Mouse (Mus musculus): ENCODE data around the gene Iqch. TPM values are rescaled to one million over a fixed set of nuclear protein-coding genes. Genes with fewer than 3 reads are reported as not detected.

Gene Iqch
- total RNA-seq (2021), result under 1 TPM in 1 of 2 experiments, not detected in 1; 0.14 TPM

DNA sequence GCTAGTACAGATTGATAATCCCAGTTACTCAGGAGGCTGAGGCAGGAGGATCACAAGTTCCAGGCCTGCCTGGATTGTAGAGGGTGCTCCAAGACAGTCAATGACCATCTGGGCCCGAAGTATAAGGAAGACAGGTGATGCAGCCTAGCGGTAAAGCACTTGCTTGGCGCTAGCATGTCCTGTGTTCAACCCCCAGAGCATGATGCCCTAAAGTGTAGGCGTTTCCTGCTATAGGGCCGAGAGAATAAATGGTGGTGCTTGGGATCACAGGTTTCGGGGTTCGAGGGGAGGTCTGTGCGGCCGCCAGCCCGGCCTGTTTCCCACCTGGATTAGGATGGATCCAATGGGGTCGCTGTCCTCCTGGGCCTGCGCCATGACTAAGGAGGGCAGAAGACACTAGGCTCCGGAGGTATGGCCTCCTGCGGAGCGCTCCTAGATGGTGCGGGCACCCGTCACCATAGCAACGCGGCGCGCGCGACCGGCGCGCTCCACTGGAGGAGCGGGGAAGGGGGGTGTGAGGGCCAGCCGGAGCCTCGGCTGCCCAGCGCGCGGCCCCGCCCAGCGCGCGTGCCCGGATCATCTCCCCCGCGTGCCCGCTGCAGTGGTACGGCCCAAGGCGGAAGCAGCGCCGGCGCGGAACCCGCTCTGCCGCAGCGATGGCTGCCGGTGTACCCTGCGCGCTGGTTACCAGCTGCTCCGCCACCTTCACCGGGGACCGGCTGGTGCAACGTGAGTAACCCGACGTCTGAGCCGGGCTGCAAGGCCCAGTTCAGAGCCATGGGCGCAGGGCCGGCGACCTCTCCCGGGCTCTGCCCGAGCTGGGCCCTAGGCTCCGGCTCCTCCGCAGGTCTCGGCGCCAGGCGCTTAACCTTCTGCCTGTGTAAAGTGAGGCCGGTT lies at the start of gene Iqch, which contains the start of gene Aagab:
TSS of gene Iqch (minus strand) at position 451 of the 897 bp plus-strand sequence.
TSS of gene Aagab (plus strand) at position 618 of the 897 bp plus-strand sequence.
- DNase-seq (ENCODE audit: low spot score in 2 of 2), result peak; percentile 97 to 98
- intact Hi-C loops (cut with DNase I), result loop anchor here (2.0 kb wide), 1 partner anchor 465 kb away; no protein-coding TSS in a partner anchor

DNA sequence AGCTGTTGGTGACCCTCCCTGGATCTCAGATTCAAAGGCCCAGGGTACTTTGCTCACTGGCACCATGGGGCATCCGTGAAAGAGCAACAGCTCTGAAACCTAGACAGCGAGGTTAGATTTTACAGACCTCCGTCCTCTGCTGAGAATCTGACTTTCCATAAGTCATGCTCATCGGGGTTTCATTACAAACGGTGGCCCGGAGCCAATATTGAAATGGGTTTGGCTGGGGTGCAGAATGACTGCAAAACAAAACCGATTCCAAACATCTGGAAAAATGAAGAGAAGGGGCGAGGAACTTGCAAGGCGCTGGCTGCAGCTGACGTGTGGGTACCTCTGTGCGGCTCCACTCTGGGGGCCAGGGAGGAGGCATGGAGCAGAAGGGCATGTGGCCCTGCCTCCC lies 49.3 kb upstream of the Iqch start:
- DNase-seq (ENCODE audit: low spot score in 2 of 2), result no peak
- intact Hi-C loops (cut with DNase I), result loop anchor here (2.0 kb wide), 1 partner anchor 193 kb away; no protein-coding TSS in a partner anchor

DNA sequence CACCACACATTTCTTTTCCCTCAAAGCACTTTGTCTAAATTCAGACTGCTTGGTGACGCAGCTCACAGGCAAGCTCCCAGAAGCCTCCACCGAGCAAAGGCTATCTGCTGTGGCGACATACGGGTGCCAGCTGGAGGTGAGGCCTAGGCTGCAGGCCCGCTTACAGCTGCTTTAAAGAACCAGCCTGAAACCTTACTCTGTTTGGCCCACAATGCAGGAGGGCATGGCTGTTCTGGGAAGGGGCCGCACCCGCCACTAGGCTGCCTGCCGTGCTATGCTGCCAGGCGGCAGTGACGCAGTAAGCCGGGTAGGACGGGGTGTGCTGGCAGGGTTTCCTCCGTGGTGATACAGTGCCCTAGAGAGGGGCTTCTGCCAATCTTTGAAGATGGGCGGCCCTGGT lies 48.6 kb upstream of the Iqch start:
- intact Hi-C loops (cut with DNase I), result loop anchor here (2.0 kb wide), 1 partner anchor 194 kb away; no protein-coding TSS in a partner anchor
- peak in 1 of 2 experiments; percentile 66 for DNase-seq (ENCODE audit: low spot score in 2 of 2)

DNA sequence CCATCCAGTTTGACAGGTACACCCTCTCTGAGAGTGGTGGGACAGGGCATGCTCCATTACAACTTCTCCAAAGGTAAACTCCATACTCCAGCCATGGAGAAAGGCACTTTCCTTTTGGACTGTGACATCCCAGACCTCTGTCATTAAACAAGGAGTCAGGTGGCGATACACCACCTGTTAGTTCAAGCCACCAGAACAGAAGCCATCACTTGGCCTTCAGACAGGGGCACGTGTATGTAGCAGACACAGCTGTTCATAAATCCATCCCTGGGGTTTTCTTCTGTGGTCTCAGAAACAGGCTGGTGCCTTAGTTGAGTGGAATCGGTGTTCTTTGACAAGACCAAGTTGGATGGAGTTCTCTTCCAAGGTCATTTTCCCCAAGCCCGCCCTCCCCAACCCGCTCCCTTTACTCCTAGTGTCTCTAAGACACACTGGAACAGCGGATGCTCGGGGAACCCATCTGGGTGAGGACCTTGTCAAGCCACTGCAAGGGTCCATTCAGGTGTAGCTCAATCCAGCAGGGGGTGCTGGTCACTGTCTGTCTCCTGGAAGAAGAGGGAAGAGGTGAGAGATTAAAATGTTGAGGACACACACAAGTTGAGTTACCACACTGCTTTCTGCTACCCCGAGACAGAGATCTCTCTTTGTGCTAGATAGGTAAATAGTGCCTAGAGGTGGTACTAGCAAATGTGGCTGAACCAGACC lies 47.7 kb upstream of the Iqch start:
- DNase-seq (ENCODE audit: low spot score in 2 of 2), result no peak
- intact Hi-C loops (cut with DNase I), result loop anchor here (2.0 kb wide), 1 partner anchor 195 kb away; no protein-coding TSS in a partner anchor

DNA sequence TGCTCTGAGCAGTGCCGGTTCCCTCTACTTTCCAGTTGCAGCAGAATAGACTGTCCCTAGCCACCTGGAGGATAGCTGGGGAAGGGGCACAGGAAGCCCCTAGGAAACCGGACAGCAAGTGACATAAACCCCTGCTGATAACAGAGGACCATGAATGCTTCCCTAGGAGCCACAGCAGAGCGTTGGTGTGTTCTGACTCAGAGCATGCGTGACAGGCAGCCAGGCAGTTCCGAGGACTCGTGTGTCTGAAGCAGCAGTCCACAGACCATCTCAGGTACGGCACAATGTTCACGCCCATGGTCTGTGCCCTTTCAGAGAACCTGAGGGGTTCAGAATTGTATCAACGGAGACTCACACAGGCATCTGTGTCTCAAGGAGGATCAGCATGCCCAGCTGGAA lies 46.2 kb upstream of the Iqch start:
- DNase-seq (ENCODE audit: low spot score in 2 of 2), result peak; percentile 54 to 66
- intact Hi-C loops (cut with DNase I), result no loop called here

DNA sequence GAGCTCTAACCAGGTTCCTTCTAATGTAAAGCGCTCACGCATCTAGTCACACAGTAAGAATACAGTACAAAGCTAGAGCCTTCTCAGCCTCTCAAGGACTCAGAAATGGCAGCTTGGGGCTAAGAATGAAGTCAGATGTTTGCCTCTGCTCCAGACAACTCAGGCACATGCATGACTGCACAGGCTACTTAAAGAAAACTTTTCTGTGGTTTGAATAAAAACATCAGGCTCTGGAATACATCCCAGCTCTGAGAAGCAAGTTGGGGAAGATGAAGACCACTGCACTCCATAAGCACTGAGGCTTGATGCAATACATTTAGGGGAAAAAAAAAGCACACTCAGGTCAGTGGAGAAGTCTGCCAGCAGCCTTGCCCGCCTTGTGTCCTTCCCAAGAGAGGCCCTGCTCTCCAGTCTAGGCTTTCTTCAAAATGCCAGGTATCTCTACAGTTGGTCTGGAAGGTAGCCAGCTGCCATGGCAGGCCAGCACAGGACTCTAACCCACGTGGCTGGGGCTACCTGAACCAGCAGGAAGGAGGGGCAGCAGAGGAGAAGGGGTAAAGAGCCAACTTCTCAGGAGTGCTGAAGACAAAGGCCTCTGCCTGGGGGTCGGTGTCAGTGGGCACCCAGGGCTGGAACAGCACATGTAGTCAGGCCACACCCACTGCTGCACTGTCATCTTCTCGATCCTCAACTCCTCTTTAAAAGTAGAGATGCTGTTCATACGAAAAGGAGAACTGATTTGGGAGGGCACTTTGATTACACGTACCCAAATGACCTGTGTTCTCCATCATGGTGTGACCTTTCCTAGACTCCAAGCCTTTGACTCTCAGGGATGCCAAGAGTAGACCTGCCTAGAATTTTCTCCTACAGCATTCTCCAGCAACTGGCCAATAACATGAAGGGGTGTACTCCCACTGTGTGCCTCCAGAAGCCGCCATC lies 45.6 kb upstream of the Iqch start:
- no peak for DNase-seq (ENCODE audit: low spot score in 2 of 2)
- intact Hi-C loops (cut with DNase I), result no loop called here

DNA sequence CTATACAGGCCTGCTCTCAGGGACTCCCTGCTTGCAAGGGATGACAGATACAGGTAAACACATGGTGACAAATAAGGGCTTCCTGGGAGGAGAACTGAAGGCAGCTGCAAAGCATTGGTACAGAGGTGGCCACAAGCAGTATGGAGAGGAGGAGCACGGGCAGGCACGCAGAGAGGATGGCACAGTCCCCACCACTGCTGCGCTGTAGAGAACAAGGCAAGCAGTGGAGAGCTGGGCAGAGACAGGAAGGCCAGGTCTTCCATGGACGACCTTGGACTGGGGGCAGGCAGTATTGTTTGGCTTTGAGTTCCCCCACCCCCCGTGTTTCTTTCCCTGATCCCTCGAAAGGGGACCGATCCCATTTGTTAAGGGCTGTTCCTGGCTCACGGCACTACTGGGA lies 42.8 kb upstream of the Iqch start:
- intact Hi-C loops (cut with DNase I), result no loop called here
- DNase-seq (ENCODE audit: low spot score in 2 of 2), result no peak

DNA sequence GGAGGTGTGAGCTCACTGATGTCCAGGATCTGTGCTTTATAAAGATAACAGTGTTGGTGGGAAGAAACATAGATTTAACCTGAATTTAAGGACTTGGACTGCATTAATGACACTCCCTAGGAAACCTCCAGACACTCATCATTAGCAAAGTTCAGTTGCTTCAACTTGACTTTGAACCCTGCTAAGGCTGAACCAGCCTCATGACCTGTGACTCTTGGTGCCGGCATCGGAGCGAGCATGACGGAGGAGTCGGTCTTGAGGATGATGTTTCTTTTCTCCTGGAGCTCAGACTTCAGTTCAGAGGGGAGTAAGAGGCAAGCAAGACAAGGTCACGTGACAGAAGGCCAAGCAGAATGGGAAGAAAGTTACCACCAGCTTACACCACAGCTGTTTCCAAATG lies 41.7 kb upstream of the Iqch start:
- DNase-seq (ENCODE audit: low spot score in 2 of 2), result no peak
- intact Hi-C loops (cut with DNase I), result no loop called here

DNA sequence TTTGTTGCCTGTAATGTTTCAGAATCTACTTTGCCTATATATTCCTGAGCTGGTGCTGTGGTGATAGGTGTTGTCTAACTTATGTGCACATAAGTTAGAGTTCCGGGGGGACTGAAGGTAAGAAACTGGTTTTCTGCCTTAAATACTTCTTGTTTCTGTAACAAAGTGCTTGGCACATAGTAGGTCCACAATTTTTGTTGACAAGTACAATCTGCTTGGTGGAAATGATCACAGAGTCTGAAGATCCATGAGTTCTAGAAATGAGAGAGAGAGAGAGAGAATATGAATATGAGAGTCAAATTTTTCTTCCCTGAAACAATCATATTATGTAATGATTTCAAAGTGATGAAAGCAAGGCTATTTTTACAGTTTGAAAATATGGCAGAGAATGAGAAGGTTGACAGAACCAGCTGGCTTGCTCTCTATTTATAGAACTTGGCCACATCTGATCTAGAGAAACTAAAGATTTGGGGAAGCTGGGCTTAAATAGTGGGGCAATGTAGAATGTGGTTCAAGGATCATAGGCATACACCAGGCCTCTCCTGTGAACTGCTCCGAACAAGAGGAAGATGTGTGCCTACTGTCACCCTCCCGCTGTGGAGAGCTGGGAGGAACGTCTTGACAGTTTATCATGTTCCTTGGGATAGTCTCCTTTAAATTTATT lies 39.8 kb upstream of the Iqch start:
- DNase-seq (ENCODE audit: low spot score in 2 of 2), result peak in 1 of 2 experiments; percentile 87

DNA sequence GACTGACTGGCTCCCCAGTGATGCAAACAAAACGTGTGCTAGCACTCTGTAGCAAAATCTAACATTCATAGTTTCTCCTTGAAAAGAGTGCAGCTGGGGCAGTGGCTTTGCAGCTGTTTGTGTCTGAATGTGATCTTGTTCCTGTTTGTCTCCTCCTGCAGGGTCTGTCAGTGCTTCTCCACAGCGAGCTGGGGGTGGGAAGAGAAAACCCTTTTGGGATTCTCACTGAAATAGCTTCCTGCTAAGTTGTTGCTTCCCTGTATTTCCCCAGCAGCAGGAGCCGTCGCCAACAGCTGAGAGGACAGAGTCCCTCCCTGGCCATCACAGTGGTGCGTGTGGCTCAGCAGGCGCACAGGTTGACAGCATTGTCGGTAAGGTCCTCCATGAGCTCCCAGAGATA lies 33.8 kb upstream of the Iqch start:
- intact Hi-C loops (cut with DNase I), result no loop called here
- peak in 1 of 2 experiments; percentile 74 for DNase-seq (ENCODE audit: low spot score in 2 of 2)

More for the DNA sequence above, 39.8 kb upstream of the Iqch start:
- intact Hi-C loops (cut with DNase I), result no loop called here

DNA sequence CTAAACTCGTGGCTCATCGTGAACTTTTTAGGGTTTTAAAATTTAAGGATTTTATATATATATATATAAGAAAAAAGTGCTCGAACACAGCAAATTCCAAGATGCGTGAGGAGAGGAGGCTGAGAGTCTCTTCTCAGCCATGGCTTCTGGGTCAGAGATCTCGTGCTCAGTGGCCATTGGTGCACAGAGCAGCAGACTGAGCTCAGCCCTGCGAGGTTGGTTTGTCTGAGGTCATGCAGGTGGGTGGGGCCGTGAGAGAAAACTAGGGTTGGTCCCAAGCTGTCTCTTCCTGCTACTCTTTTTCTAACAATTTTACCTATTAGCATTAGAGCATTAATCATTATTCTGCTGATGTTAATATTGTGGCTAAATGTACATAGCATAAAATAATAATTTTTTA lies 31.0 kb upstream of the Iqch start:
- intact Hi-C loops (cut with DNase I), result loop anchor here (2.0 to 5.0 kb wide), 2 partner anchors 125 to 209 kb away; no protein-coding TSS in a partner anchor
- no peak for DNase-seq (ENCODE audit: low spot score in 2 of 2)

DNA sequence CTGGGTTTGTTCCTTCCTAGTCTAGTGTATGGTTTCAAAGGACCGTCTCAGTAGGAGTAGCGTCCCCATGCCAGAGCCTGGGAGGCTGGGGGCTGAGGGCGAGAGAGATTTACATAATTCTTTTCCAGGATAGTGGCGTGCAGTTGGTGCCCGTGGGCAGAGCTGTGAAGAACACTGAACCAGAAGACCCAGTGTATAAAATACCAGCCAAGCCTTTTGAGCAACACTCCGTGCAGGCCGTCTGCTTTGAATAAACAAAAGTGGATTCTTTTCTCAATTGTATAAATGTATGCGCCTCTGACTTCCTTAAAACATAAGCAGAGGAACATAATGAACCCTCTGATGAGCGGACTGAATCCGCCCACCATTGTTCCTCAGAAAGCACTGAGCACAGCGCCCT lies 30.6 kb upstream of the Iqch start:
- DNase-seq (ENCODE audit: low spot score in 2 of 2), result peak; percentile 61 to 93
- intact Hi-C loops (cut with DNase I), result loop anchor here (2.0 to 5.0 kb wide), 2 partner anchors 126 to 209 kb away; no protein-coding TSS in a partner anchor

DNA sequence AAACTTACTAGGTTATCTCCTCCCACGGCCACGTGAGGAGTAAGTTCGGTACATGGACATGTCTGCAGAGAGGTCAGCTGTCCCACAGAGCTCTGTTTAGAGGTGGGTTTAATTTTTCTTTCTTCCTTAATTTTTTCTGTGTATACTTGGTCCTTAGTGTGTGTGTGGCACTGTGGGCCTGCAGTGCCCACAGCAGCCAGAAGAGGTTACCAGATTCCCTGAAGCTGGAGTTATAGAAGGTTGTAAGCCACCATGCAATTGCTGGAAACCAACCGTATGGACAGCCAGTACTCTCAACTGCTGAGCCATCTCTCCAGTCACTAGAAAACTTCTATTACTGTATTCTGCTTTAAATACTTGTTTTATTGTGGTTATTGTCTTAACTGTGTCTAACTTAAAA lies 29.8 kb upstream of the Iqch start:
- no peak for DNase-seq (ENCODE audit: low spot score in 2 of 2)
- intact Hi-C loops (cut with DNase I), result loop anchor here (2.0 to 5.0 kb wide), 2 partner anchors 127 to 210 kb away; no protein-coding TSS in a partner anchor

DNA sequence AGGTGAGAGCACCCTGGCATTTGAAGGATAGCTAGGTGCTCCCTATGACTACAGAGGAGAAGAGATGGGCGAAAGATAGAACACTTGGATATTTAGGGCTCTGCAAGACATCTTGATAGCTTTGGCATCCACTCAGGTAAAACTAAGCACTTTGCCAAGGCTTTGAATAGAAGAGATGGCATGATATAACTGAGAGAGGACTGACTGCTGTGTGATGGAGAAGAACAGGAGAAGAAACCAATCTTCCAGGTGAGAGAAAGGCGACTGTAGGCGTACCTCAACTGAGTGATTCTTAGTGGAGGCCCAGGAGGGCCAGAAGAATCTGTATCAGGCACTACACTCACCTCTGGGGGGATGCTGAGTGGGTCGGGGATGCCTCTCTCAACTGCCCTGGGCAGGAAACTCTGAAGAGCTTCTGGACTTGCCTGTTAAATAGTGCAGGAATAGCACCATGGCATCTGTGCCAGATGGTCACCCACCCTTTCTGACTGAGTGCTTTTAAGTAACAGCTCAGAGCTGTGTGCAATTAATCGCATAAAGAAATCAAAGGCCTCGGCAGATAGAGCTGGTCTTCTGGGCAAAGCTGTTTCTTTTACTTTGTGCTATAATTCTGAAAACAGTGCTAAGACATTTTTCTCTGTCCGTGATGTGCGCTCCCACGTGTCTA lies 22.9 kb upstream of the Iqch start:
- DNase-seq (ENCODE audit: low spot score in 2 of 2), result peak in 1 of 2 experiments; percentile 58
- intact Hi-C loops (cut with DNase I), result no loop called here

DNA sequence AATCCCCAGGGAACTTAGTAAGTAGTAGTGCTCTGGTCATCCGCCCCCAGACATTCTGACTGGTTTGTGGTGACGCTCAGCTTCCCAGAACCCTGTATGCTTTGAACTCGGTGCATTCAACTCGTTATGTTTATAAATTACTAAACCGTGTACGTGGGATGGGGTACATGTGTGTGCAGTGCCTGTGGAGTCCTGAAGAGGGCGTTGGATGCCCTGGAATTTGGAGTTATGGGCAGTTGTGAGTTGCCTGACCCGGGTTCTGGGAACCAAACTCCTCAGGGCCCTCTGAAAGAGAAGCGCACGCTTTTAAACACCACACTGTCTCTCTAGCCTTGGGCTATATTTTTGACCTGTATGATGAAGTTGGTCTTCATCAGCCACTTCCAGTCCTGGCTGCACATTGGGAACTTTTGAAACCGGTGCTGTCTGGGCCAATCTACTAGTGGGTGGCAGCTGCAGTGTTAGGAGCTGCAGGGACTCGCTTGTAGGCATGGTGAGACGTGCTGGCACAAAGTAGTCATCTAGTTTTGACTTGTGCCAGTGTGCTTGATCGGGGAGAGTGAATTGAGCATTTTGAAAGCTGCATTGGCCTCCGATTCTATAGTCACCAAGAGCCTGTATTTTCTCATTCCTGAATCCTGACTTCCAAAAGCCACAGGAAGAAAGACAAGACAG lies 21.7 kb upstream of the Iqch start:
- intact Hi-C loops (cut with DNase I), result no loop called here
- peak in 1 of 2 experiments; percentile 49 for DNase-seq (ENCODE audit: low spot score in 2 of 2)

DNA sequence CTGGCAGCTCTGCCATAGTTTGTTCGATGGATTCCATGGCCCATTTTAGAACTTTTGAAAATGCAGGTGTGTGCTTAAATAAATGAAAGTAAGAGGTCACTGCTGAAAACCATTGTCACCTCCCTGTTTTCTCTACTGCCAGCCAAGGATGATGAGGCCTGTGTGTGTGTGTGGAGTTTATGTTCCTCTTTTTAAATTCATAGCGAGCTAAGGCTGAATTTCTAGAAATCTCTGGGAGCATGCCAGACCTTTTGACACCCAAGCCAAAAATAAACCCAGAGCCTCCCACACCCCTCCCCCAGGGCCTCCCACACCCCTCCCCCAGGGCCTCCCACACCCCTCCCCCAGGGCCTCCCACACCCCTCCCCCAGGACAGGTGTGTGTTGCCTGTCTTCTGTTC lies 15.7 kb upstream of the Iqch start:
- intact Hi-C loops (cut with DNase I), result no loop called here
- no peak for DNase-seq (ENCODE audit: low spot score in 2 of 2)
